Mouse (Mus musculus) forebrain, embryonic 14.5 days (tissue): ENCODE measurements at regions not wholly inside any gene's neighbourhood (a gene's known extent, or its start where the extent isn't known, plus 50 kb on each side); places are given as distances from the start of the nearest gene placed in this dataset.
"Not testable (repeated sequence)": the region's sequence is repeated elsewhere in the genome, so short reads cannot be mapped to it uniquely, and the experiment has no call there.

Source experiments
- ATAC-seq: fragments of 200-750 bp; cut with Nextera tagmentation; 2 replicates; pipeline ENCODE4 v1.8.0; 2017; ENCODE audit warnings: mild to moderate bottlenecking, moderate library complexity
- DNase-seq: peaks from one replicate; pipeline ENCODE4 v3.0.0-alpha.2; 2015; ENCODE audit warnings: low spot score
- H3K27ac ChIP-seq: fragments of 300-500 bp; sonication (generic); 2 replicates; pipeline ENCODE4 v1.5.1; 2014; ENCODE audit warnings: low read depth, mild to moderate bottlenecking, control low read depth, low read length, moderate library complexity
- H3K27me3 ChIP-seq: fragments of 300-500 bp; sonication (generic); replicated peaks from 2 replicates; pipeline ENCODE4 v1.6.1; 2014; ENCODE audit warnings: low read length, control low read depth, mixed read lengths; ENCODE audit not compliant: control insufficient read depth, insufficient read depth
- H3K36me3 ChIP-seq: fragments of 300-500 bp; sonication (generic); 2 replicates; pipeline ENCODE4 v1.6.1; 2014; ENCODE audit warnings: low read length, control low read depth; ENCODE audit not compliant: control insufficient read depth, insufficient read depth
- H3K4me1 ChIP-seq: fragments of 300-500 bp; sonication (generic); 2 replicates; pipeline ENCODE4 v1.6.1; 2014; ENCODE audit warnings: antibody characterized with exemption, low read length, control low read depth; ENCODE audit not compliant: control insufficient read depth, insufficient read depth
- H3K4me2 ChIP-seq: fragments of 300-500 bp; sonication (generic); 2 replicates; pipeline ENCODE4 v1.6.1; 2014; ENCODE audit warnings: mild to moderate bottlenecking, control low read depth, low read length
- H3K4me3 ChIP-seq: fragments of 300-500 bp; sonication (generic); 2 replicates; pipeline ENCODE4 v1.5.1; 2014; ENCODE audit warnings: low read depth, low read length, control low read depth
- H3K9ac ChIP-seq: fragments of 300-500 bp; sonication (generic); 2 replicates; pipeline ENCODE4 v1.6.1; 2014; ENCODE audit warnings: mild to moderate bottlenecking, low read length, control low read depth, moderate library complexity
- H3K9me3 ChIP-seq: fragments of 300-500 bp; sonication (generic); replicated peaks from 2 replicates; pipeline ENCODE4 v1.6.1; 2016; ENCODE audit warnings: low read length, control low read depth, mixed read lengths; ENCODE audit not compliant: control insufficient read depth
- WGBS: fragments of 180-500 bp; shearing (Covaris S2); extraction: QIAGEN DNeasy Blood & Tissue Kit; methylation state at CpG from one replicate; pipeline ENCODE4 v1.1.7; 2014; 5-methylcytosine and 5-hydroxymethylcytosine counted together

- Histone ChIP-seq H3K4me3 (no peak overlapping the region), H3K27ac (no peak overlapping the region), H3K4me2 (no peak overlapping the region), H3K9me3 (no peaks in the 10 kb centered on the region), H3K9ac (no peak overlapping the region), H3K36me3 (no peaks in the 10 kb centered on the region), H3K27me3 (no peaks in the 10 kb centered on the region), H3K4me1 (no peaks in the 10 kb centered on the region)
- no peak for DNase-seq
- ATAC-seq: no peak
- WGBS: 40% methylated on average over 1 of the region's 1 CpGs
Observed at GRCm38 (mm10) chr3:80120177-80120736, 235.9 kb downstream of the Fam198b start.

- Histone ChIP-seq H3K4me3 (no peak overlapping the region), H3K4me2 (no peak overlapping the region), H3K27ac (no peak overlapping the region), H3K27me3 (no peaks in the 10 kb centered on the region), H3K4me1 (no peaks in the 10 kb centered on the region), H3K9me3 (no peaks in the 10 kb centered on the region), H3K36me3 (no peaks in the 10 kb centered on the region), H3K9ac (no peak overlapping the region)
- ATAC-seq (no peak), DNase-seq (no peak)
- WGBS: 89% methylated on average over 6 of the region's 6 CpGs
Observed at GRCm38 (mm10) chr3:80123666-80124065, 239.3 kb downstream of the Fam198b start.

- Histone ChIP-seq H3K36me3 (no peaks in the 10 kb centered on the region), H3K9me3 (no peaks in the 10 kb centered on the region), H3K4me1 (no peaks in the 10 kb centered on the region), H3K27me3 (no peaks in the 10 kb centered on the region), H3K4me3 (no peak overlapping the region), H3K9ac (no peak overlapping the region), H3K27ac (no peak overlapping the region), H3K4me2 (no peak overlapping the region)
- 89% methylated on average over 8 of the region's 8 CpGs for WGBS
- no peak for ATAC-seq
- no peak for DNase-seq
Observed at GRCm38 (mm10) chr3:80124621-80125020, 240.3 kb downstream of the Fam198b start.

- ATAC-seq (peak; percentile 54; the same call in 1 of the 2 replicates), DNase-seq (peak; percentile 51)
- H3K4me3 ChIP-seq: no peak overlapping the region
- 9% methylated on average over 1 of the region's 1 CpGs for WGBS
- no peaks in the 10 kb centered on the region for H3K36me3 ChIP-seq
- H3K9me3 ChIP-seq: no peaks in the 10 kb centered on the region
- no peaks in the 10 kb centered on the region for H3K27me3 ChIP-seq
- no peak overlapping the region for H3K27ac ChIP-seq
- no peaks in the 10 kb centered on the region for H3K4me1 ChIP-seq
- H3K9ac ChIP-seq: no peak overlapping the region
- H3K4me2 ChIP-seq: no peak overlapping the region
Observed at GRCm38 (mm10) chr3:80141697-80142096, 257.4 kb downstream of the Fam198b start.

- 82% methylated on average over 2 of the region's 2 CpGs for WGBS
- no peak for ATAC-seq
Observed at GRCm38 (mm10) chr3:80160473-80160872, 276.1 kb downstream of the Fam198b start.

GRCm38 (mm10) chr3:80181749-80182148 lies 297.4 kb downstream of the Fam198b start:
- H3K27ac ChIP-seq: no peak overlapping the region

More at GRCm38 (mm10) chr3:80160473-80160872, 276.1 kb downstream of the Fam198b start:
- Histone ChIP-seq H3K9me3 (no peaks in the 10 kb centered on the region), H3K4me3 (no peak overlapping the region), H3K9ac (no peak overlapping the region), H3K4me1 (no peaks in the 10 kb centered on the region), H3K27ac (no peak overlapping the region), H3K27me3 (no peaks in the 10 kb centered on the region), H3K36me3 (no peaks in the 10 kb centered on the region), H3K4me2 (no peak overlapping the region)
- no peak for DNase-seq

GRCm38 (mm10) chr3:80182161-80182560 lies 297.8 kb downstream of the Fam198b start:
- not testable (repeated sequence) for H3K27ac ChIP-seq, ATAC-seq
- WGBS: 45% methylated on average over 2 of the region's 2 CpGs

More at GRCm38 (mm10) chr3:80181749-80182148, 297.4 kb downstream of the Fam198b start:
- H3K4me1 ChIP-seq: no peaks in the 10 kb centered on the region
- H3K9ac ChIP-seq: no peak overlapping the region
- H3K36me3 ChIP-seq: no peaks in the 10 kb centered on the region
- no peaks in the 10 kb centered on the region for H3K9me3 ChIP-seq
- no peak for ATAC-seq
- WGBS: 77% methylated on average over 2 of the region's 2 CpGs
- no peak overlapping the region for H3K4me2 ChIP-seq
- no peaks in the 10 kb centered on the region for H3K27me3 ChIP-seq
- DNase-seq: no peak
- H3K4me3 ChIP-seq: no peak overlapping the region

GRCm38 (mm10) chr3:80187406-80187805 lies 303.1 kb downstream of the Fam198b start:
- ATAC-seq (no peak), DNase-seq (no peak)
- Histone ChIP-seq H3K27ac (no peak overlapping the region), H3K4me1 (no peaks in the 10 kb centered on the region), H3K27me3 (no peaks in the 10 kb centered on the region), H3K9me3 (no peaks in the 10 kb centered on the region), H3K4me3 (no peak overlapping the region), H3K4me2 (no peak overlapping the region), H3K36me3 (no peaks in the 10 kb centered on the region), H3K9ac (no peak overlapping the region)
- WGBS: 85% methylated on average over 5 of the region's 5 CpGs

More at GRCm38 (mm10) chr3:80182161-80182560, 297.8 kb downstream of the Fam198b start:
- not testable (repeated sequence) for DNase-seq, H3K36me3 ChIP-seq, H3K9me3 ChIP-seq, H3K4me2 ChIP-seq, H3K4me3 ChIP-seq, H3K4me1 ChIP-seq, H3K9ac ChIP-seq, H3K27me3 ChIP-seq

- H3K4me1 ChIP-seq: 0 out of 2 replicates have a peak, but pooled peaks cover 3% of the 10 kb centered on the region
- H3K36me3 ChIP-seq: no peaks in the 10 kb centered on the region
- 92% methylated on average over 2 of the region's 2 CpGs for WGBS
- ATAC-seq (no peak), DNase-seq (peak; percentile 36)
- no peak overlapping the region for H3K4me2 ChIP-seq
- H3K9me3 ChIP-seq: no peaks in the 10 kb centered on the region
- H3K9ac ChIP-seq: no peak overlapping the region
- no peak overlapping the region for H3K4me3 ChIP-seq
- no peak overlapping the region; the same call in 1 of the 2 replicates for H3K27ac ChIP-seq
- H3K27me3 ChIP-seq: no peaks in the 10 kb centered on the region
Observed at GRCm38 (mm10) chr3:80200904-80201303, 316.6 kb downstream of the Fam198b start.
